Mouse (Mus musculus) G1E-ER4 (cell line): ENCODE measurements around the gene Sncb. TPM values are rescaled to one million over a fixed set of nuclear protein-coding genes. Genes with fewer than 3 reads are reported as not detected.

ENCODE experiments used
- GATA1 ChIP-seq: IDR thresholded peaks from one replicate; pipeline ENCODE4 v1.8.0; 2012; ENCODE audit warnings: low read length, inconsistent platforms
- polyA plus RNA-seq: library from polyadenylated mRNA; stranded (reverse); fragments of >175 nt; gene quantifications from 2 replicates; pipeline ENCODE4 v1.2.3, GENCODE M21; 2012

The Sncb gene
- polyA plus RNA-seq, result not detected in 2 replicates

- TF ChIP-seq GATA1, result no peak
Measured at GRCm38 (mm10) chr13:54766192-54766768, at the start of gene Sncb. Sncb (minus strand) TSS chr13:54766595.

GRCm38 (mm10) chr13:54813381-54813780 lies 47.0 kb upstream of the Sncb start:
- no peak for TF ChIP-seq GATA1

GRCm38 (mm10) chr13:54811476-54811875 lies 45.1 kb upstream of the Sncb start:
- no peak for TF ChIP-seq GATA1

- TF ChIP-seq GATA1, result no peak
Measured at GRCm38 (mm10) chr13:54808067-54808466, 41.7 kb upstream of the Sncb start.

DNA sequence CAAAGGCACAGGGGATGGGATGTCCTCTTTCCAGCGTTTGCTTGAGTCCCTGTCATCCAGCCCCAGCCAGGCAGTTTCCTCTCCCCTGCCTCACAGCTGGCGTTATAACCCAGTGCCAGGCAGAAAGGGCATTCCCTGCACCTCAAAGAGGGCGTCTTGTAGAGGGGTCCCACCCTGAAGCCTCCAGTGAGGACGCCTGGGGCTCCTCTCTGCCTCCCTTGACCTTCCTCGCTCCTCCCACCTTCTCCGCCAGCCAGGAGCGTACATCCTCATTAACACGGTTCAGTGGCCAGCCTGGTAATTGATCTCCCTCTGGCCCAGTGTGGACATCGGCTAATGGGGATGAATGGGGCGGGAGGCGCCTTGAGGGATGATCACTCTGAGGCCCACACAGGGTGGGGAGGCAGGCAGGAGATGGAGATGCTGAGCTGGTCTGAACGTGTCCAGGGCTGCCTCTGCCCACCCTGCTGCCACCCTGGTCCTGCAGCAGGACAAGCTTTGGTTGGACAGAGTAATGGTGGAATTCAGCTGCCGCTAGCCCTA lies 40.1 kb upstream of the Sncb start:
- no peak for TF ChIP-seq GATA1

DNA sequence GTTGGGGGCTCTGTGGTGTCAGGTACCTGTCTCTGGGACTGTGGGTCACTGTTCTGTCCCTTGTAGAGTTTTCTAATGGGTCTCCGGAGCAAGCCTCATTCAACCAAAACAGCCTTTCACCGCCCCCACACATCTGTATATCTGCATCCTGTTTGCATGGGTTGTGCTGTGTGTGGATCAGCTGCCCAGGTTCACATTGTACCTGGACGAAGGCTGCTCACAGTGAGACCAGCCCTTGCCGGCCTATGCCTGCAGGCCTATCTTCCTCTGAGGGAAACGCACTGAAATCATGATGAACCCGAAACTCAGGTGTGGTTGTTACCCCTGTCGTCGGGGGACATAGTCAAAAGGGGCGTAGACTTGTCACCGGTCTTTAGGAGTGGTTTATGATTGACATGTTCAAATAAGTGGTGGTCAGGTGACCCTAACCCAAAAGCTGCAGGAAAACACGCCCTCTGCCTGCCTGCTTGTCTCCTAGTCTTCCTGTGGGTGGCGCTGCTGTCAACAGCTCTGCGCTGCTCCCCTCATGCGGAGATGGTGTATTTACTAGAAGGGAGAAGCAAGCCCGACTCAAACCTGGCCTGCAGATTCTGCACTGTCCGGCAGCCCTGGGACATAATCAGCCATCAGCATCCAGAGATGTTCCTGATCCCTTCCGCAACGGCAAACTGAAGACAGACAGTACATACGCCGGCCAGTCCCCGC lies 38.9 kb upstream of the Sncb start:
- TF ChIP-seq GATA1, result no peak

DNA sequence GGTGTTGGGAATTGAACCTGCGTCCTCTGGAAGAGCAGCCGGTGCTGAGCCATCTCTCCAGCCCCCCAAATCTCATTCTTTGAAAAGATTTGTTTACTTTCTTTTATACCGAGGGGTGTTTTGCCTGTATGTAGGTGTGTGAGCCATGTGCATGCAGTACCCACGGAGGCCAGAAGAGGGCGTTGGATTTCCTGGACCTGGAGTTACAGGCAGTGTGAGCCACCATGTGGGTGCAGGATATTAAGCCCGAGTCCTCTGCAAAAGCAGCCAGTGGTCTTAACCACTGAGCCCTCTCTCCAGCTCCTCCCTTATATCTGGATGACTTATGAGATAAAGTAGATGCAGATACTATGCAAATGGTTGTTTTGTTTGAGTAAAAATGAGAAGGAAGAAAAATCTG lies 36.6 kb upstream of the Sncb start:
- no peak for TF ChIP-seq GATA1

DNA sequence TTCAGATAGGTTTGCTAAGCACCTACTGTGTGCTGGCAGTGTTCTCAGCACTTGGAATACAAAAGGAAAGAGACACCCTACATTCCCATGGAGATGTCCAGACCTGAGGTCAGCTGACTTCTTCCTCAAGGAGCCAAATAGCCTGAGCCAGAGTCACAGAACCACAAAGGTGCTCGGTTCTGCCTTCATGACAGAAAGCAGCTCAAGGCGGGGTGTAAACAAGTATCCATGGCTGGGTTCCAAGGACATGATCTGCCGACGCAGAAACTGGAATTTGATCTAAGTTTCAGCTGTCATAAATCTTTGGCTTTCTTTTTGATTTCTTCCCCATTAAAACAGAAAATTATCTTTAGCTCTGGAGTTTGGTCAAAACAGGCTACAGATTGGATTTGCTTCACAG lies 33.8 kb upstream of the Sncb start:
- TF ChIP-seq GATA1, result no peak

DNA sequence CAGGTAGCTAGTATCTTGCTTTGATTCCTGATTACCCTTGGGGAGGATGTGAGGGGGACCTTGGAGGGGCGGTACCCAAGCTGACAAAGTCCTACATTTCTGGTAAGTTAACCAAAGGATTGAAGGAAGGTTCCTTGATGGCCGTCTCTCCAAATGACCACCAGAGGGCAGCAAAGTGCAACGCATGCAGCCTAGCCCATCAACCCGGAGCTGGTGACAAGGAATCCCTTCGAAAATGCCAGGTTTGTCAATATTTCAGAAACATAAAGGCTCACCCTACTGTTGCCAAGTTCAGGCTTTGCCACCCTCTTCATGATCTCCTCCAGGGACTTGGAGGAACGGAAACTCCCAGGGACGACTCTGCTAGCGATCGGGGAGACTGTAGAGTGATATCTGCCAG lies 33.3 kb upstream of the Sncb start:
- TF ChIP-seq GATA1, result no peak

GRCm38 (mm10) chr13:54798740-54799139 lies 32.3 kb upstream of the Sncb start:
- TF ChIP-seq GATA1, result no peak

DNA sequence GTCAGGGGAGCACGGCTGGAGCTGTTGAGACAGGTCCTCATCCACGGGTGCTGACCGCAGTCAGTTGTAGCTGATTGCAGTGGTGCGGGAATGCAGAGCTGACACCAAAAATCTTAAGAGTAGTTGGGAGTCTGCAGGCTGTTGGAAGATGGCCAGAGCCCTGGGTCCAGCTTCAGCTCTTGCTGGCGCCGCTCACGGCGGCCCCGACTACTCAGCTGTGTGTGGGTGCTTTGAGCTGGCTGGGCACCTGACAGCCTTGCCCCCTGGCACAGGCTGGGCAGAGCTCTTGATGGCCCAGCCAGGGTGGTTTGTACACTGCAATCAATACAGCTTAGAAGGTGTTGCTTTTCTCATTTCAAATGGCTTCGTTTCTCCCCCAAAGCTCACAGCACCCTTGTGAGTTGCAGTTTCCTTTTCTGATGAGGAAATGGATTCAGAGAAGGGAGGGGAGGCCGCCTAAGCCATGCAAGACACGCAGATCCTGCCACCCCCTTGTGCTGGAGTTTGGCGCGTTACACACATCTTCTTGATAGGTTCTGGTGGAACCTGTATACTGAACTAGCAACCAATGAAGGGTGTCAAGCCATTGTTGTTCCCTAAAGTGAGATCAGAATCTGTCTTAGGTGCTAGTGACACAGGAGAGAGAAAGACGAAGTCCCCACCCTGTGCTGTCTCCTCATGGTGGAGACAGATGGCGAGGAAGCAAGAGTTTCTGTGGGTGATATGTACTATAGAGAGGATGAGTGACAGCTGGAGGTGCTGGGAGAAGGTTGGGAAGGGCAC lies 31.7 kb upstream of the Sncb start:
- TF ChIP-seq GATA1, result no peak

- TF ChIP-seq GATA1, result no peak
Measured at GRCm38 (mm10) chr13:54797356-54797755, 31.0 kb upstream of the Sncb start.

DNA sequence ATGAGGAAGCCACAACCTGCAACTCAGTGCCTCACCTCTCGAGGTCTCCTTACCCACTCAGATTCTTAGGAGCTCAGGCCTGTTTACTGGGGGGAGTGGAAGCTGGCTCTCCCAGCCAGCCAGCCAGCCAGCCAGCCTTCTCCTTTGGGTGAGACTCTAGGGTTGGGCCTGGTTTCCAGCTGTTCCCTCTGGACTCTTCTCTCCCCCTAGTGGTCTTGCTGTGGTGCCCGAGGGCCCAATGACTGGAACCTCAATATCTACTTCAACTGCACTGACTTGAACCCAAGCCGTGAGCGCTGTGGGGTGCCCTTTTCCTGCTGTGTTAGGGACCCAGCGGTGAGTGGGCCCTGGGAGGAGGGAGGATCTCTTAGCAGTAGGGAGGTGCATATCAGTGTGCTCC lies 28.4 kb upstream of the Sncb start:
- TF ChIP-seq GATA1, result no peak

- TF ChIP-seq GATA1, result no peak
Measured at GRCm38 (mm10) chr13:54794002-54794577, 27.7 kb upstream of the Sncb start.

- no peak for TF ChIP-seq GATA1
Measured at GRCm38 (mm10) chr13:54792259-54793230, 26.1 kb upstream of the Sncb start.
